In the genomic region with DNA sequence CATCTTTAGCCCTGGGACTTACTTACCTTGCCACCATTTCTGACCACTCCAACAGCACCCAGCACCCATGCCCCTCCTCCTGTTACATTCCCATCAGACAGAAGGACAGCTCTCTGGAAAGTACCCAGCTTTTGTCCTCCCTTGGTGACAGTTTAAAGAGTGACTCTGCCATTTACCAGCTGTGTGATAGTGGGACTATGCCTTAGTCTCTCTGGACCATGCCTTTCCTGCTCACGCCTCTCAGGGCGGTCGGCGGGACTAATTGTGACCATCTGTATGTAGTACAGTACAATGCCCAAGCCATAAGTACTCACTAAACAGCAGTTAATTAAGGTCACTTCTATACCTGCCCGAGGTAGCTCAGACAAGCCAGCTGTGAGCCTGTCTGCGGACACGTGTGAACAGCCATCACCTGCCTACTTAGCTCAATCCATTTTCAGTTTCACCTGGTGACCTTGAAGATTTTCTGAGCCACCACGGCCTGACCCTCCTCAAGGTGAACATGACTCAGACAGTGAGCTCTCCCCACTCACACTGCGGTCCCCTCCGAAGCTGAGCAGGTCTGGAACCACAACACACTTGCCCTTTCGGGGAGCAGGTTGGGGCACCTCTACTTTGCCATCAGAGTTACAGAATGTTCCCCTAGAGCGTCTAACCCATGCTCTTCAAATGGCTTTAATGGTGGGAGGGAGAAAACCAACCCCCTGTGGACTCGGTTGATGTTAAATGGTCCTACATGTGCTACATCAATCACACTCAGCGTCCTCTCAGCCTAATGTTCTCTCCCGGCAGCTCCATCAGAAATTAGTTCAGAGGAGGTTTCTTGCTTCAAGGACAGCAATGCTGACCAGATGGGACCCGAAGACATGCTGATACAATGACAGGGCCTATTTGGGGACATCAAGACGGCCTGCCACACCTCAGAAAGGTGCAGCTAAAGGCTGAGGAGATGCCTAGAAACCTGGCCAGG, we compare ENCODE assay signal across 12 mouse cellular contexts. TPM values are rescaled to one million over a fixed set of nuclear protein-coding genes. Genes with fewer than 3 reads are reported as not detected.
DNase-seq lines count a peak whose midpoint lies in the region; ATAC-seq and TF ChIP-seq lines count a peak whose summit lies in the region.
"Had no signal": no experiment of that assay in that cellular context is flagged by ENCODE, and none has a peak within 500 bp of the region (broad histone marks: within the 10 kb centered on the region; RNA-seq: fewer than 3 reads in every experiment).

No protein-coding gene starts in this region.

- H3K4me1 ChIP-seq in heart, embryonic 12.5 days (replicated peaks): peaks cover 52% of the 10 kb centered on the region
- no peaks in the 10 kb centered on the region; the same call in 1 of the 2 replicates for H3K4me1 ChIP-seq in lung, postnatal 0 days (ENCODE audit: insufficient read depth, low read depth, low read length)
- peaks cover 53 to 94% of the 10 kb centered on the region in 2 experiments for H3K4me1 ChIP-seq in CH12.LX (ENCODE audit: control insufficient read depth in 1 of 2, insufficient read depth in 2 of 2)
- H3K4me1 ChIP-seq in hindbrain, embryonic 15.5 days (replicated peaks): peaks cover 33% of the 10 kb centered on the region

- H3K9ac ChIP-seq in heart, embryonic 12.5 days: peak overlapping the region; percentile 32; the same call in 1 of the 2 replicates
- no peak overlapping the region for H3K9ac ChIP-seq in lung, postnatal 0 days (replicated peaks; ENCODE audit: low read depth)
- H3K9ac ChIP-seq in CH12.LX (ENCODE audit: insufficient read depth, low read depth): no peak overlapping the region
- no peak overlapping the region for H3K9ac ChIP-seq in hindbrain, embryonic 15.5 days
- H3K9ac ChIP-seq: intestine, embryonic 15.5 days; liver, embryonic 15.5 days had no signal

- TF ChIP-seq RAD21 in CH12.LX (IDR thresholded peaks at IDR 0.05; ENCODE audit: low read depth, low read length): no peak

- no peak overlapping the region for H3K4me2 ChIP-seq in heart, embryonic 12.5 days
- H3K4me2 ChIP-seq in lung, postnatal 0 days (replicated peaks; ENCODE audit: low read depth, low read length): no peak overlapping the region
- no peak overlapping the region for H3K4me2 ChIP-seq in CH12.LX (ENCODE audit: insufficient read depth, low read depth, poor library complexity, severe bottlenecking)
- H3K4me2 ChIP-seq in hindbrain, embryonic 15.5 days: no peak overlapping the region
- H3K4me2 ChIP-seq: intestine, embryonic 15.5 days; liver, embryonic 15.5 days had no signal

- H3K27me3 ChIP-seq in heart, embryonic 12.5 days (replicated peaks): 0 out of 2 replicates have a peak, but pooled peaks cover 4% of the 10 kb centered on the region
- H3K27me3 ChIP-seq in lung, postnatal 0 days (replicated peaks; ENCODE audit: insufficient read depth, low read length): no peaks in the 10 kb centered on the region
- no peaks in the 10 kb centered on the region for H3K27me3 ChIP-seq in CH12.LX (replicated peaks)
- H3K27me3 ChIP-seq in hindbrain, embryonic 15.5 days: no peaks in the 10 kb centered on the region
- H3K27me3 ChIP-seq: intestine, embryonic 15.5 days; liver, embryonic 15.5 days had no signal

- TF ChIP-seq CTCF in lung, postnatal 0 days (IDR thresholded peaks at IDR 0.05): no peak
- no peak for TF ChIP-seq CTCF in CH12.LX (conservative IDR thresholded peaks at IDR 0.05 in 1 of 2, IDR thresholded peaks at IDR 0.05 in 1 of 2; ENCODE audit: low read depth in 2 of 2, low read length in 2 of 2)

- dilution Hi-C loops in CH12.LX (cut with MboI; ENCODE audit: extremely low pct_ligation_motif_present, extremely low pct_unique_long_range_greater_than_20kb, low sequenced_read_pairs): no loop called here

- no peak for TF ChIP-seq EP300 in lung, postnatal 0 days (IDR thresholded peaks at IDR 0.05)
- peak; percentile 32; the same call in 1 of the 2 replicates for TF ChIP-seq EP300 in CH12.LX (IDR thresholded peaks at IDR 0.05; ENCODE audit: low read length)

- intact Hi-C loops in gastrocnemius, postnatal 14 days (cut with DNase I; ENCODE audit: low total_unique reads): no loop called here

- no peaks in the 10 kb centered on the region for H3K36me3 ChIP-seq in heart, embryonic 12.5 days
- H3K36me3 ChIP-seq in lung, postnatal 0 days (ENCODE audit: insufficient read depth, low read length): no peaks in the 10 kb centered on the region
- H3K36me3 ChIP-seq in CH12.LX (replicated peaks in 1 of 2; ENCODE audit: control insufficient read depth in 1 of 2, insufficient read depth in 1 of 2, low read length in 1 of 2): no peaks in the 10 kb centered on the region
- H3K36me3 ChIP-seq in hindbrain, embryonic 15.5 days: no peaks in the 10 kb centered on the region
- H3K36me3 ChIP-seq: intestine, embryonic 15.5 days; liver, embryonic 15.5 days had no signal

- no peak overlapping the region for H3K4me3 ChIP-seq in heart, embryonic 12.5 days
- no peak overlapping the region for H3K4me3 ChIP-seq in lung, postnatal 0 days (ENCODE audit: low read depth, low read length)
- no peak overlapping the region for H3K4me3 ChIP-seq in CH12.LX (replicated peaks in 1 of 3; ENCODE audit: low read depth in 2 of 3, low read length in 2 of 3, poor library complexity in 1 of 3)
- no peak overlapping the region for H3K4me3 ChIP-seq in hindbrain, embryonic 15.5 days
- H3K4me3 ChIP-seq: gastrocnemius, adult 2 months; intestine, embryonic 15.5 days; liver, embryonic 15.5 days had no signal

- ATAC-seq in heart, embryonic 12.5 days (ENCODE audit: insufficient number of reproducible peaks, low FRiP score): no peak
- ATAC-seq in lung, postnatal 0 days: peak; percentile 42
- ATAC-seq in hindbrain, embryonic 15.5 days (ENCODE audit: low FRiP score, low read depth): no peak
- ATAC-seq: intestine, embryonic 15.5 days had no signal

- no peaks in the 10 kb centered on the region for H3K9me3 ChIP-seq in heart, embryonic 12.5 days (replicated peaks)
- H3K9me3 ChIP-seq in lung, postnatal 0 days (ENCODE audit: low read length): no peaks in the 10 kb centered on the region
- H3K9me3 ChIP-seq in CH12.LX (replicated peaks; ENCODE audit: low read length): no peaks in the 10 kb centered on the region
- H3K9me3 ChIP-seq in hindbrain, embryonic 15.5 days: no peaks in the 10 kb centered on the region
- H3K9me3 ChIP-seq: intestine, embryonic 15.5 days; liver, embryonic 15.5 days had no signal

- peak overlapping the region; percentile 81; the same call in 1 of the 2 replicates for H3K27ac ChIP-seq in heart, embryonic 12.5 days (ENCODE audit: poor library complexity, severe bottlenecking)
- H3K27ac ChIP-seq in lung, postnatal 0 days (ENCODE audit: low read length): no peak overlapping the region
- H3K27ac ChIP-seq in CH12.LX (ENCODE audit: insufficient read depth, low read depth): no peak overlapping the region
- peak overlapping the region; percentile 1; the same call in 1 of the 2 replicates for H3K27ac ChIP-seq in hindbrain, embryonic 15.5 days (replicated peaks)
- H3K27ac ChIP-seq: intestine, embryonic 15.5 days; liver, embryonic 15.5 days; stomach, postnatal 0 days had no signal

- TF ChIP-seq POLR2A in CH12.LX (IDR thresholded peaks at IDR 0.05; ENCODE audit: low read depth, low read length): no peak

- H3K79me2 ChIP-seq in CH12.LX (replicated peaks; ENCODE audit: control insufficient read depth, extremely low read depth, insufficient read depth, poor library complexity, severe bottlenecking): no peaks in the 10 kb centered on the region

- in situ Hi-C loops in CH12.LX (cut with MboI; ENCODE audit: low pct_ligation_motif_present, low pct_unique_long_range_greater_than_20kb, low sequenced_read_pairs): no loop called here

- DNase-seq in heart, postnatal 4 days: no peak
- peak; percentile 43 for DNase-seq in lung, postnatal 0 days (ENCODE audit: low spot score)
- no peak for DNase-seq in lung, adult 18-20 months
- no peak for DNase-seq in CH12.LX (ENCODE audit: extremely low read depth)
- no peak for DNase-seq in layer of hippocampus, postnatal 10 days (ENCODE audit: low spot score in 2 of 2)
- DNase-seq in gastrocnemius, postnatal 14 days: no peak
- DNase-seq: gastrocnemius, adult 2 months had no signal

- WGBS in heart, embryonic 12.5 days: 73% methylated on average over 17 of the region's 17 CpGs
- 74% methylated on average over 17 of the region's 17 CpGs for WGBS in lung, postnatal 0 days
- WGBS in hindbrain, embryonic 15.5 days: 64% methylated on average over 17 of the region's 17 CpGs

TF ChIP-seq in CH12.LX, 34 proteins besides CTCF, POLR2A, EP300 and RAD21:
- TF ChIP-seq ETS1 (conservative IDR thresholded peaks at IDR 0.05; ENCODE audit: low read depth, low read length) (peak; percentile 33; the same call in 1 of the 2 replicates), TCF12 (IDR thresholded peaks at IDR 0.05; ENCODE audit: low read depth, low read length) (0 out of 2 replicates have a peak, but pooled peaks have one; percentile 14), JUN (IDR thresholded peaks at IDR 0.05; ENCODE audit: insufficient read depth, low read depth, low read length) (no peak), POLR2AphosphoS2 (IDR thresholded peaks at IDR 0.05; ENCODE audit: low read depth, low read length) (no peak), ELF1 (IDR thresholded peaks at IDR 0.05; ENCODE audit: low read depth, low read length) (no peak), MAX (IDR thresholded peaks at IDR 0.05; ENCODE audit: low read length) (0 out of 2 replicates have a peak, but pooled peaks have one; percentile 28), BHLHE40 (IDR thresholded peaks at IDR 0.05; ENCODE audit: low read depth, low read length) (peak; percentile 82)

RNA-seq across cellular contexts. Expression of a gene that starts 38.3 kb away (rescaled TPM):
- 8.9 and 10.9 TPM in 2 replicates for polyA plus RNA-seq in heart, embryonic 12.5 days (2016; fragmentation: Nextera tagmentation; extraction: Ambion mirVana)
- 10 to 100 TPM; 26.1 to 26.6 TPM for total RNA-seq in heart, postnatal 4 days (2021)
- polyA plus RNA-seq in lung, postnatal 0 days (2015; fragmentation: Nextera tagmentation; extraction: Ambion mirVana): 10.9 and 15.3 TPM in 2 replicates
- 53.0 and 59.3 TPM in 2 replicates for total RNA-seq in CH12.LX (2012; rRNA removed)
- 47.7 and 54.2 TPM in 2 replicates for total RNA-seq in CH12.LX (2014; rRNA removed)
- polyA plus RNA-seq in CH12.LX (2012; ENCODE audit: insufficient read length, low read depth): 58.8 and 59.7 TPM in 2 replicates
- 7.8 and 9.7 TPM in 2 replicates for polyA plus RNA-seq in hindbrain, embryonic 15.5 days (2015; fragmentation: Nextera tagmentation; extraction: Ambion mirVana)
- total RNA-seq in layer of hippocampus, postnatal 10 days (2021): 10 to 100 TPM; 16.5 to 21.5 TPM
- total RNA-seq in gastrocnemius, postnatal 14 days (2021): 1 to 10 TPM; 4.6 to 6.4 TPM

Comparison
In these comparisons a context has a peak if more than half of its experiments do, and no peak if none do; other contexts are left out.
1. H3K27ac ChIP-seq: peak in heart, embryonic 12.5 days (single experiment) and hindbrain, embryonic 15.5 days (single experiment); none in lung, postnatal 0 days (single experiment) and CH12.LX (single experiment).